Mouse (Mus musculus) lung, embryonic 16.5 days (tissue): ENCODE measurements around the gene Tbxa2r. TPM values are rescaled to one million over a fixed set of nuclear protein-coding genes. Genes with fewer than 3 reads are reported as not detected.

Experiments
- ATAC-seq: fragments of 200-750 bp; cut with Nextera tagmentation; 2 replicates; pipeline ENCODE4 v1.8.0; 2017; ENCODE audit warnings: low read depth, mild to moderate bottlenecking, moderate library complexity
- H3K27ac ChIP-seq: fragments of 300-500 bp; sonication (generic); 2 replicates; pipeline ENCODE4 v1.5.1; 2014; ENCODE audit warnings: mild to moderate bottlenecking, control low read depth, low read length
- H3K27me3 ChIP-seq: fragments of 300-500 bp; sonication (generic); 2 replicates; pipeline ENCODE4 v1.6.1; 2014; ENCODE audit warnings: low read depth, low read length, mixed read lengths; ENCODE audit not compliant: control insufficient read depth, insufficient read depth
- H3K36me3 ChIP-seq: fragments of 300-500 bp; sonication (generic); 2 replicates; pipeline ENCODE4 v1.6.1; 2014; ENCODE audit warnings: low read length; ENCODE audit not compliant: control insufficient read depth, insufficient read depth
- H3K4me1 ChIP-seq: fragments of 300-500 bp; sonication (generic); replicated peaks from 2 replicates; pipeline ENCODE4 v1.6.1; 2014; ENCODE audit warnings: low read length, mixed read lengths; ENCODE audit not compliant: control insufficient read depth, insufficient read depth
- H3K4me2 ChIP-seq: fragments of 300-500 bp; sonication (generic); 2 replicates; pipeline ENCODE4 v1.6.1; 2014; ENCODE audit warnings: low read depth, low read length, control low read depth
- H3K4me3 ChIP-seq: fragments of 300-500 bp; sonication (generic); 2 replicates; pipeline ENCODE4 v1.5.1; 2014; ENCODE audit warnings: mild to moderate bottlenecking, low read length, control low read depth
- H3K9ac ChIP-seq: fragments of 300-500 bp; sonication (generic); 2 replicates; pipeline ENCODE4 v1.6.1; 2014; ENCODE audit warnings: low read length, control low read depth
- H3K9me3 ChIP-seq: fragments of 300-500 bp; sonication (generic); 2 replicates; pipeline ENCODE4 v1.6.1; 2016; ENCODE audit warnings: low read length; ENCODE audit not compliant: control insufficient read depth
- WGBS: fragments of 180-500 bp; shearing (Covaris S2); extraction: QIAGEN DNeasy Blood & Tissue Kit; methylation state at CpG from one replicate; pipeline ENCODE4 v1.1.7; 2014; 5-methylcytosine and 5-hydroxymethylcytosine counted together
- polyA plus RNA-seq: library from polyadenylated mRNA; unstranded; fragments of >200 nt; fragmentation: Nextera tagmentation; extraction: Ambion mirVana; gene quantifications from 2 replicates; pipeline ENCODE4 v1.2.1, GENCODE M21; 2015

Gene Tbxa2r
- polyA plus RNA-seq, 1 experiment from 2014 or later, result 18.6 TPM

DNA sequence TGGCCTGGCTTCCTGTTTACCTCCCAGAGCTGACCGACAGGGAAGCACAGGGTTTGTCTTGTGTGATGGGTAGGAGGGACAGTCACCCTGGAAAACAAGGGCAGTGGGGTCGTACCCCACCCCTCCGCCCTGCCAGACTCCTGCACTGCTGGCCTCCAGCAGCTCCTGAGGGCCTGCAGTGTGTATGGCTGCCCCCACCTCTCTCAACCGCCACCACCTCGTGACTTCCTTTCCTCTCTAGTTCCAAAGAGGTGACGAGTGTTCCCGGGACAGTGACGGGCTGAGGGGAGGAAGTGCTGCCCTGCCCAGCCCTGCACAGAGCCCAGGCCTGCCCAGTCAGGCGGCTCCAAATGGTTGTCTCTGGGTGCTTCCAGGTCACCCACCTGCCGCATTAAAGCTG lies 30.7 kb upstream of the Tbxa2r start:
- Histone ChIP-seq H3K27ac (peak overlapping the region; percentile 69), H3K4me3 (no peak overlapping the region), H3K4me2 (peak overlapping the region; percentile 19; the same call in 1 of the 2 replicates), H3K9ac (peak overlapping the region; percentile 3), H3K4me1 (peaks cover 45% of the 10 kb centered on the region), H3K9me3 (no peaks in the 10 kb centered on the region), H3K36me3 (no peaks in the 10 kb centered on the region), H3K27me3 (no peaks in the 10 kb centered on the region)
- ATAC-seq, result peak; percentile 47
- 39% methylated on average over 10 of the region's 10 CpGs for WGBS

GRCm38 (mm10) chr10:81298369-81299100 lies 30.0 kb upstream of the Tbxa2r start:
- Histone ChIP-seq H3K4me3 (no peak overlapping the region), H3K4me2 (no peak overlapping the region), H3K9me3 (no peaks in the 10 kb centered on the region), H3K9ac (peak overlapping the region; percentile 3; the same call in 1 of the 2 replicates), H3K27ac (peak overlapping the region; percentile 69), H3K27me3 (no peaks in the 10 kb centered on the region), H3K36me3 (no peaks in the 10 kb centered on the region), H3K4me1 (peaks cover 50% of the 10 kb centered on the region)
- WGBS, result 89% methylated on average over 17 of the region's 17 CpGs
- ATAC-seq, result no peak

DNA sequence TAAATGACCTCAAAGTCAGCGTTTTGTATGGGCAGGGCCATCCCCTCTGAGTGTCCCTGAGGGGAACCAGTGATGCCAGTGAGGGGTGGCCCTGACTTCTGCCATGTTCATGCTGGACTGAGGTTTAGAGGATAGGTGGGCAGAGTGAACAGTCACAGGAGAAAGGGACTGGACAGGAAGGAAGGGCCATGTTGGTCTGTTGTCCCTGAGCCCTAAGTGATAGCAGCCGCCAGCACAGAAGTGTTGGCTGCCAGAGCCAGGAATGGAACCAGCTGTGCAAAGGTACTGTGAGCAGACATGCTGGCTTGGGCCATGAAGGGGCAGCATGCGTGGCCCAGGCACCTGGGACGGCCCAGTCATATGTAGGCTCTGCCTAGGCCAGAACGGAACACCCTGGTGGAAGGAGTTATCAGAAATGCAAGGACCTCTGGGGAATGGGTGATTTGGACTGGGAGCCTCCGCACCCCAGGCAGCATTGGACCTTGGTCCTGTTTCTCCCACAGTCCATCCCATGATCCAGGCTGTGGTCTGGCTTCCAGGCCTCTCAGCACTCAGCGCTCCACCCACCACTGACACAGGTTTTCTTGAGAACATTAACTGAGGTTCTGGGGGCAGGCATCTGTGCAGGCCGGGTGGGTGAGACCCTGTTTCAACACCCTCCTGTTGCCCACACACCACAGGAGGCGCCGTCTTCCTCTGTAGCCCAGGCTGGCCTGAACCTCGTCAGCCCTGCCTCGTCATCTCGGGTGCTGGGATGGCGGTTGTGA lies 28.8 kb upstream of the Tbxa2r start:
- Histone ChIP-seq H3K9ac (peak overlapping the region; percentile 25; the same call in 1 of the 2 replicates), H3K4me3 (no peak overlapping the region), H3K9me3 (no peaks in the 10 kb centered on the region), H3K27ac (no peak overlapping the region), H3K27me3 (no peaks in the 10 kb centered on the region), H3K4me2 (no peak overlapping the region), H3K4me1 (peaks cover 40% of the 10 kb centered on the region), H3K36me3 (no peaks in the 10 kb centered on the region)
- WGBS, result 82% methylated on average over 14 of the region's 14 CpGs
- no peak for ATAC-seq

DNA sequence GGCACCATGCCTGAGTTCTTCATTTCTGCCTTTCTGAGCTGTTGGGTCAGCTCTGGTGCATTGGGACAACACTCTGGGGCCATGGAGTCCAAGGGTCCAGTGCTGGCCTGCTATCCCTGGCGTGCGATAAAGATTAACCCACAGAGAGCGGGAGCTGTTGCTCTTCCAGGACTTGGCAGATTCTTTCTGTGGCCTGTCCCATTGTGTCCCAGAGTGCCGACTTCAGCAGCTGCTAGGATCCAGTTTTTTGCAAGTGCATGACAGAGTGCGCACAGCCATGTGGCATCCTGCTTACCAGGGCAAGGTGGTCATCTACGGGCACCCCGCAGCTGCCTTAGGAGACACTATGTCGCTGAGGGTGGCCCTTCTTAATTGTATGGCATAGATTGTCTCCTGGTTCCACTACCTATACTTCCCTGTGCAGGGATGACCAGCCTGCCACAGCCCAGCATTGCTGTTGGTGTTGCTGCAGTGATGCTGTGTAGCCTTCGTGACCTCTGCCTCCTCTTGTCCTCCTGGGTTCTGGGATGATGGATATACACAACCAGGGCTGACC lies 28.1 kb upstream of the Tbxa2r start:
- Histone ChIP-seq H3K4me3 (no peak overlapping the region), H3K27ac (no peak overlapping the region), H3K9ac (no peak overlapping the region), H3K4me1 (peaks cover 38% of the 10 kb centered on the region), H3K27me3 (no peaks in the 10 kb centered on the region), H3K9me3 (no peaks in the 10 kb centered on the region), H3K36me3 (no peaks in the 10 kb centered on the region), H3K4me2 (no peak overlapping the region)
- ATAC-seq, result no peak
- 70% methylated on average over 9 of the region's 9 CpGs for WGBS

- no peak overlapping the region for H3K9ac ChIP-seq
- H3K4me3 ChIP-seq, result no peak overlapping the region
- no peaks in the 10 kb centered on the region for H3K27me3 ChIP-seq
- no peak for ATAC-seq
- no peak overlapping the region for H3K27ac ChIP-seq
- H3K4me1 ChIP-seq, result peaks cover 38% of the 10 kb centered on the region
- peaks cover 5% of the 10 kb centered on the region for H3K36me3 ChIP-seq
- 69% methylated on average over 9 of the region's 9 CpGs for WGBS
- H3K9me3 ChIP-seq, result no peaks in the 10 kb centered on the region
- no peak overlapping the region for H3K4me2 ChIP-seq
Observed at GRCm38 (mm10) chr10:81301321-81301720, 27.2 kb upstream of the Tbxa2r start.

GRCm38 (mm10) chr10:81302288-81302687 lies 26.2 kb upstream of the Tbxa2r start:
- peaks cover 14% of the 10 kb centered on the region for H3K36me3 ChIP-seq
- H3K27ac ChIP-seq, result peak overlapping the region; percentile 53
- H3K9me3 ChIP-seq, result no peaks in the 10 kb centered on the region
- H3K4me2 ChIP-seq, result no peak overlapping the region; the same call in 1 of the 2 replicates
- H3K4me1 ChIP-seq, result peaks cover 38% of the 10 kb centered on the region
- 51% methylated on average over 4 of the region's 4 CpGs for WGBS
- no peaks in the 10 kb centered on the region for H3K27me3 ChIP-seq
- no peak overlapping the region for H3K4me3 ChIP-seq
- H3K9ac ChIP-seq, result peak overlapping the region; percentile 30; the same call in 1 of the 2 replicates
- no peak for ATAC-seq

GRCm38 (mm10) chr10:81302781-81303218 lies 25.7 kb upstream of the Tbxa2r start:
- Histone ChIP-seq H3K9me3 (no peaks in the 10 kb centered on the region), H3K9ac (peak overlapping the region; percentile 30), H3K27me3 (no peaks in the 10 kb centered on the region), H3K4me3 (no peak overlapping the region), H3K4me1 (peaks cover 35% of the 10 kb centered on the region), H3K4me2 (peak overlapping the region; percentile 1), H3K27ac (peak overlapping the region; percentile 53; the same call in 1 of the 2 replicates), H3K36me3 (peaks cover 20% of the 10 kb centered on the region)
- 40% methylated on average over 14 of the region's 14 CpGs for WGBS
- ATAC-seq, result peak; percentile 12; the same call in 1 of the 2 replicates

- no peaks in the 10 kb centered on the region for H3K27me3 ChIP-seq
- peaks cover 30% of the 10 kb centered on the region for H3K4me1 ChIP-seq
- H3K4me3 ChIP-seq, result no peak overlapping the region
- H3K4me2 ChIP-seq, result peak overlapping the region; percentile 1
- H3K27ac ChIP-seq, result peak overlapping the region; percentile 37; the same call in 1 of the 2 replicates
- 57% methylated on average over 10 of the region's 10 CpGs for WGBS
- ATAC-seq, result no peak
- peaks cover 24% of the 10 kb centered on the region for H3K36me3 ChIP-seq
- H3K9me3 ChIP-seq, result no peaks in the 10 kb centered on the region
- H3K9ac ChIP-seq, result peak overlapping the region; percentile 30
Observed at GRCm38 (mm10) chr10:81303258-81303657, 25.3 kb upstream of the Tbxa2r start.

DNA sequence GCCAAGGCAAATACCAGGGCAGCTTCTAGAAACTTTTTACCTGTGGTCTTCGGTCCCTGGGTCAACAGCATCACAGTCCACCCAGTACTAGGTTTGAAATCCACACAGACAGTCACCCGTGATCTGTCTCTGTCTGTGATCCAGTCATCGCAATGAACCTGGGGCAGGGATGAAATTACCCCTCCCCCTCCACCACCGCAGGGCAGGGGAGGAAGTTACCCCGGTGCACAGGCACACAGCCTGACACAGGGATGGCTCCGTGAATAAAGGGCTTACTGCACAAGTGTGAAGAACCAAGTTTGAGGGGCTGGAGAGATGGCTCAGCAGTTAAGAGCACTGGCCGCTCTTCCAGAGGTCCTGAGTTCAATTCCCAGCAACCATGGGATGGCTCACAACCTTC lies 24.8 kb upstream of the Tbxa2r start:
- ATAC-seq, result no peak
- no peaks in the 10 kb centered on the region for H3K9me3 ChIP-seq
- peaks cover 26% of the 10 kb centered on the region for H3K36me3 ChIP-seq
- H3K27ac ChIP-seq, result no peak overlapping the region; the same call in 1 of the 2 replicates
- H3K27me3 ChIP-seq, result no peaks in the 10 kb centered on the region
- no peak overlapping the region for H3K4me3 ChIP-seq
- 62% methylated on average over 7 of the region's 7 CpGs for WGBS
- no peak overlapping the region; the same call in 1 of the 2 replicates for H3K9ac ChIP-seq
- peaks cover 29% of the 10 kb centered on the region for H3K4me1 ChIP-seq
- H3K4me2 ChIP-seq, result no peak overlapping the region
